Mouse (Mus musculus): ENCODE results near the gene Gh. TPM values are rescaled to one million over a fixed set of nuclear protein-coding genes. Genes with fewer than 3 reads are reported as not detected.

Gh gene
- not detected in 2 replicates for polyA plus RNA-seq (2012; rRNA removed)
- polyA plus RNA-seq (2014; fragmentation: Nextera tagmentation; extraction: Ambion mirVana), result not detected in 2 replicates

DNA sequence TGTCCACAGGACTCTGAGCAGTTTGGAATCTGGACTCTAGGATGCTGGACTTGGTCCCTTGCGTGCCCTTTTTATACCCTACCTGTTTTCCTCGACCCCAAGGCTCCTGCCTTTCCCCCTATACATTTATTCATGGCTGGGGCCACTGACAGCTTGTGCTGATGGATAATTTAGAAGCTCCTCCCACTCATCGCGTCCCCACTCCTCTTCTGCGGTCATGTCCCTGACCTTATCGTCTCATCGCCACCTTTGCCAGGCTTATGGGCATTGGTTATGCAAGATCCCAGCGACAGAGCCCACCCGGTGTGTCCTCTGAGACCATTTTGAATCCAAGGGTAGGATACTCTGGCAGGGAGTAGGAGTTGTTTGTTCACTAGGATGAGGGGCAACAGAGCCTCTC, at the start of gene Gh:
TSS of gene Gh (minus strand) at position 101 of the 400 bp plus-strand sequence.
- ATAC-seq (ENCODE audit: insufficient read depth) (no peak), DNase-seq (ENCODE audit: low read depth in 3 of 3, low spot score in 3 of 3) (no peak)
- WGBS (ENCODE audit: insufficient replicate concordance), result 57% methylated on average over 9 of the region's 9 CpGs
- H3K36me3 ChIP-seq (replicated peaks; ENCODE audit: control insufficient read depth, insufficient read depth, low read depth), result no peaks in the 10 kb centered on the region
- no peak within 1 kb of the TSS for H3K9ac ChIP-seq (replicated peaks)
- no peak within 1 kb of the TSS for H3K4me3 ChIP-seq (ENCODE audit: insufficient read depth in 1 of 2, low read depth in 2 of 2, low read length in 2 of 2)
- TF ChIP-seq CTCF (IDR thresholded peaks at IDR 0.05; ENCODE audit: low read depth) (no peak), EP300 (IDR thresholded peaks at IDR 0.05; ENCODE audit: low read depth) (no peak)
- no peak within 1 kb of the TSS for H3K27ac ChIP-seq
- no peaks in the 10 kb centered on the region for H3K4me1 ChIP-seq (replicated peaks; ENCODE audit: control insufficient read depth in 2 of 2, insufficient read depth in 2 of 2, low read length in 1 of 2)
- H3K4me2 ChIP-seq (ENCODE audit: low read depth), result no peak within 1 kb of the TSS
- H3K27me3 ChIP-seq (ENCODE audit: control insufficient read depth, insufficient read depth, low read length), result no peaks in the 10 kb centered on the region
- no peaks in the 10 kb centered on the region for H3K9me3 ChIP-seq (ENCODE audit: control insufficient read depth, low read length)

- Histone ChIP-seq H3K9me3 (ENCODE audit: control insufficient read depth, low read length) (no peaks in the 10 kb centered on the region), H3K9ac (replicated peaks) (no peak overlapping the region), H3K4me3 (ENCODE audit: insufficient read depth in 1 of 2, low read depth in 2 of 2, low read length in 2 of 2) (no peak overlapping the region), H3K27ac (no peak overlapping the region), H3K4me1 (replicated peaks; ENCODE audit: control insufficient read depth in 2 of 2, insufficient read depth in 2 of 2, low read length in 1 of 2) (peaks cover 0 to 6% of the 10 kb centered on the region in 2 experiments; a peak in 2 of 4 replicates), H3K27me3 (ENCODE audit: control insufficient read depth, insufficient read depth, low read length) (no peaks in the 10 kb centered on the region), H3K4me2 (ENCODE audit: low read depth) (no peak overlapping the region), H3K36me3 (replicated peaks; ENCODE audit: control insufficient read depth, insufficient read depth, low read depth) (no peaks in the 10 kb centered on the region)
- ATAC-seq (ENCODE audit: insufficient read depth) (no peak), DNase-seq (ENCODE audit: low read depth in 3 of 3, low spot score in 3 of 3) (no peak)
- no peak for TF ChIP-seq EP300 (IDR thresholded peaks at IDR 0.05; ENCODE audit: low read depth)
- 54% methylated on average over 3 of the region's 3 CpGs for WGBS (ENCODE audit: insufficient replicate concordance)
Observed at GRCm38 (mm10) chr11:106351253-106351652, 49.6 kb upstream of the Gh start.

DNA sequence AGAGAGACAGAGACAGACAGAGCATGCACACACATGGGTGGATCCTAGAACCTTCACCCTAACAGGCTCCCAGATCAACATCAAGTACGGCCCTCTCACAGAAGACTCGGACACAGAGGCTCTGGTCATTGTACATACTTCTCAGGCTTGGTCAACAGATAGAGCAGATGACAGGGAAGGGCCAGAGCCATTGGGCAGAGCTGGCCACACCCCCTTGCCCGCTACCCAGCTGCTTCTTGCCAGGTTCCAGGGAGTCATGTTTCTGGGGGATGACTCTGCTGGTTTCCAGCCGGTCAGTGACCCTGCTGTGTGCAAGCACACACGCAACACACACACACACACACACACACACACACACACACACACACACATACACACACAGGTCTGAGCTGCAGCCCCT, 49.2 kb upstream of the Gh start:
- H3K9ac ChIP-seq (replicated peaks), result no peak overlapping the region
- DNase-seq (ENCODE audit: low read depth in 3 of 3, low spot score in 3 of 3) (no peak), ATAC-seq (ENCODE audit: insufficient read depth) (no peak)
- no peak overlapping the region for H3K4me3 ChIP-seq (ENCODE audit: insufficient read depth in 1 of 2, low read depth in 2 of 2, low read length in 2 of 2)
- no peak overlapping the region for H3K4me2 ChIP-seq (ENCODE audit: low read depth)
- H3K36me3 ChIP-seq (replicated peaks; ENCODE audit: control insufficient read depth, insufficient read depth, low read depth), result no peaks in the 10 kb centered on the region
- no peak overlapping the region for H3K27ac ChIP-seq
- 50% methylated on average over 5 of the region's 5 CpGs for WGBS (ENCODE audit: insufficient replicate concordance)
- H3K27me3 ChIP-seq (ENCODE audit: control insufficient read depth, insufficient read depth, low read length), result no peaks in the 10 kb centered on the region
- TF ChIP-seq CTCF (IDR thresholded peaks at IDR 0.05; ENCODE audit: low read depth) (no peak), EP300 (IDR thresholded peaks at IDR 0.05; ENCODE audit: low read depth) (no peak)
- no peaks in the 10 kb centered on the region for H3K9me3 ChIP-seq (ENCODE audit: control insufficient read depth, low read length)
- peaks cover 0 to 6% of the 10 kb centered on the region in 2 experiments; a peak in 2 of 4 replicates for H3K4me1 ChIP-seq (replicated peaks; ENCODE audit: control insufficient read depth in 2 of 2, insufficient read depth in 2 of 2, low read length in 1 of 2)

DNA sequence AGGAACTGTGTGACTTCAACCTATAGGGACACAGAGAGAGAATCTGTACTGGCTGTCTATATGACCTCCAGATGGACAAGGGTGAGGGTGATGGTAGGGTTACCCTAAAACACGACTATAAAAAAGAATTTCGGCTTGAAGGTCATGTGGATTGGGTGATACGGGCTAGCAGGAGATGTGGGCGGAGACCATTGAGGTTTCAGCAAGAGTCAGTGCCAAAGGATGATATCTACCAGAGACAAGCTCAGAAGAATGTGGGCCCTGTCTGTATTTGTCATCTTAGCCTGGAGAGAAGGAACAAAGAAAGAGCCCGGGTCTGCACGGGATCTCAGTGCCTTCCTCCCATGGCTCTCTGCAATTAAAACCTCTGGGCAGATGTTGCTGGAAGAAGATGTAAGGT, 48.1 kb upstream of the Gh start:
- no peaks in the 10 kb centered on the region for H3K4me1 ChIP-seq (replicated peaks; ENCODE audit: control insufficient read depth in 2 of 2, insufficient read depth in 2 of 2, low read length in 1 of 2)
- no peaks in the 10 kb centered on the region for H3K36me3 ChIP-seq (replicated peaks; ENCODE audit: control insufficient read depth, insufficient read depth, low read depth)
- no peaks in the 10 kb centered on the region for H3K27me3 ChIP-seq (ENCODE audit: control insufficient read depth, insufficient read depth, low read length)
- DNase-seq (ENCODE audit: low read depth in 3 of 3, low spot score in 3 of 3), result no peak
- H3K4me3 ChIP-seq (ENCODE audit: insufficient read depth in 1 of 2, low read depth in 2 of 2, low read length in 2 of 2), result no peak overlapping the region
- H3K9ac ChIP-seq (replicated peaks), result no peak overlapping the region
- H3K9me3 ChIP-seq (ENCODE audit: control insufficient read depth, low read length), result no peaks in the 10 kb centered on the region
- TF ChIP-seq EP300 (IDR thresholded peaks at IDR 0.05; ENCODE audit: low read depth), result no peak
- TF ChIP-seq CTCF (IDR thresholded peaks at IDR 0.05; ENCODE audit: low read depth), result no peak
- H3K27ac ChIP-seq, result no peak overlapping the region
- WGBS (ENCODE audit: insufficient replicate concordance), result 55% methylated on average over 6 of the region's 6 CpGs
- no peak overlapping the region for H3K4me2 ChIP-seq (ENCODE audit: low read depth)
- no peak for ATAC-seq (ENCODE audit: insufficient read depth)

DNA sequence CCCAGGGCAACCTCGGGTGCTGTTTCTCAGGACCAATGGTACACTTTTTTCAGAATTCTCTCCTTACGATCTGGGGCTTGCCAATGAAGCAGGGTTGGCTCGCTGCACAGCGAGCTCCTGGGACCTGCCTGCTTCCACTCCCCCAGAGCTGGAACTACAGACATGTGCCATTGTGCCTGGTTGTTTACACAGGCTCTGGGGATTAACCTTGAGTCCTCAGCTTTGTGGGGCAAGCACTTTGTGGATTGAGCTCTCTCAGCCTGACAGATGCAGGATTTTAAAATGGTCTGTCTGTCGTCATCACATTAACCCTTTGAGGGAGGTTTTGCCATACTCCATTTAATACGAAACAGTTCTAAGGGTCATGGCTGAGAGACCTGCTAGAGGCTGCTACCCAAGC, 43.2 kb upstream of the Gh start:
- ATAC-seq (ENCODE audit: insufficient read depth) (no peak), DNase-seq (ENCODE audit: low read depth in 3 of 3, low spot score in 3 of 3) (no peak)
- no peak overlapping the region for H3K4me2 ChIP-seq (ENCODE audit: low read depth)
- no peak overlapping the region for H3K4me3 ChIP-seq (ENCODE audit: insufficient read depth in 1 of 2, low read depth in 2 of 2, low read length in 2 of 2)
- no peaks in the 10 kb centered on the region for H3K36me3 ChIP-seq (replicated peaks; ENCODE audit: control insufficient read depth, insufficient read depth, low read depth)
- H3K9ac ChIP-seq (replicated peaks), result no peak overlapping the region
- H3K27ac ChIP-seq, result no peak overlapping the region
- no peaks in the 10 kb centered on the region for H3K9me3 ChIP-seq (ENCODE audit: control insufficient read depth, low read length)
- H3K4me1 ChIP-seq (replicated peaks; ENCODE audit: control insufficient read depth in 2 of 2, insufficient read depth in 2 of 2, low read length in 1 of 2), result no peaks in the 10 kb centered on the region
- WGBS (ENCODE audit: insufficient replicate concordance), result 47% methylated on average over 6 of the region's 6 CpGs
- H3K27me3 ChIP-seq (ENCODE audit: control insufficient read depth, insufficient read depth, low read length), result no peaks in the 10 kb centered on the region
- TF ChIP-seq CTCF (IDR thresholded peaks at IDR 0.05; ENCODE audit: low read depth), result no peak
- no peak for TF ChIP-seq EP300 (IDR thresholded peaks at IDR 0.05; ENCODE audit: low read depth)
